Mouse (Mus musculus) liver, postnatal 0 days (tissue): ENCODE results near the gene Daglb.

Experiments used
- CTCF ChIP-seq: sonication (generic); IDR thresholded peaks from 2 replicates; pipeline ENCODE4 v1.5.1; 2016; ENCODE audit warnings: antibody characterized with exemption, low read depth
- EP300 ChIP-seq: IDR thresholded peaks from 2 replicates; pipeline ENCODE4 v1.6.1; 2016; ENCODE audit warnings: antibody characterized with exemption, low read depth, mild to moderate bottlenecking

GRCm38 (mm10) chr5:143534922-143535321 lies 70.5 kb downstream of the Daglb start:
- no peak for TF ChIP-seq CTCF
- no peak for TF ChIP-seq EP300
